Mouse (Mus musculus) central nervous system, embryonic 11.5 days (tissue): ENCODE measurements around the gene Swi5. TPM values are rescaled to one million over a fixed set of nuclear protein-coding genes. Genes with fewer than 3 reads are reported as not detected.

Experiments used
- polyA plus RNA-seq: library from polyadenylated mRNA; depleted of rRNA; stranded (reverse); fragments of >200 nt; gene quantifications from 2 replicates; pipeline ENCODE4 v1.2.3, GENCODE M21; 2012; rRNA removed

Gene Swi5
- polyA plus RNA-seq = 351 and 391 TPM in 2 replicates

GRCm38 (mm10) chr2:32287923-32288367 is at the start of gene Swi5:
Gene Swi5, minus strand, starts transcription at chr2:32288075.

GRCm38 (mm10) chr2:32287334-32287840 is 488 bp downstream of the Swi5 start, which contains the start of gene Golga2:
Gene Golga2, plus strand, starts transcription at chr2:32287384.

GRCm38 (mm10) chr2:32259657-32260417 is 28.0 kb downstream of the Swi5 start, which contains the start of gene Uck1:
Gene Uck1, minus strand, starts transcription at chr2:32260159.

GRCm38 (mm10) chr2:32235886-32236759 is 51.8 kb downstream of the Swi5 start, which contains the start of gene Pomt1:
Gene Pomt1, plus strand, starts transcription at chr2:32236590.

Other genes with a start within 250 kb of the Swi5 start
- 3.1 and 3.8 TPM in 2 replicates for gene Fam78a, start 203.2 kb downstream of the Swi5 start, polyA plus RNA-seq
- 5.3 and 6.5 TPM in 2 replicates for gene Plpp7, start 192.5 kb downstream of the Swi5 start, polyA plus RNA-seq
- 70.6 and 78.4 TPM in 2 replicates for gene Prrc2b, start 137.0 kb downstream of the Swi5 start, polyA plus RNA-seq
- gene Pomt1, start 51.5 kb downstream of the Swi5 start, polyA plus RNA-seq = 27.8 and 30.9 TPM in 2 replicates
- 57.3 and 59.8 TPM in 2 replicates for gene Uck1, start 27.9 kb downstream of the Swi5 start, polyA plus RNA-seq
- 36.2 and 38.3 TPM in 2 replicates for gene Golga2, start 691 bp downstream of the Swi5 start, polyA plus RNA-seq
- 158 and 181 TPM in 2 replicates for gene Ciz1, start 64.3 kb upstream of the Swi5 start, polyA plus RNA-seq
- 53.2 and 117 TPM in 2 replicates for gene Dnm1, start 65.3 kb upstream of the Swi5 start, polyA plus RNA-seq
- gene 1110008P14Rik, start 93.9 kb upstream of the Swi5 start, polyA plus RNA-seq = 21.5 and 43.1 TPM in 2 replicates
- 0.80 and 0.90 TPM in 2 replicates for gene Lcn2, start 100.2 kb upstream of the Swi5 start, polyA plus RNA-seq
- gene Ptges2, start 107.8 kb upstream of the Swi5 start, polyA plus RNA-seq = 22.1 and 31.9 TPM in 2 replicates
- 2.7 and 3.6 TPM in 2 replicates for gene Naif1, start 162.4 kb upstream of the Swi5 start, polyA plus RNA-seq
- gene Slc25a25, start 163.4 kb upstream of the Swi5 start, polyA plus RNA-seq = 23.9 and 24.1 TPM in 2 replicates
- gene Fam102a, start 247.3 kb upstream of the Swi5 start, polyA plus RNA-seq = 9.0 and 12.9 TPM in 2 replicates